Mouse (Mus musculus) retina, postnatal 7 days (tissue): ENCODE measurements around the gene Cpox.

Source experiments
- DNase-seq: peaks from one replicate; pipeline ENCODE4 v3.0.0-alpha.2; 2012; ENCODE audit warnings: low read depth, low spot score

Gene Cpox

GRCm38 (mm10) chr16:58751314-58751713 is 81.2 kb downstream of the Cpox start:
- no peak for DNase-seq

GRCm38 (mm10) chr16:58756191-58756590 is 86.1 kb downstream of the Cpox start:
- no peak for DNase-seq

- no peak for DNase-seq
Observed at GRCm38 (mm10) chr16:58763076-58763475, 93.0 kb downstream of the Cpox start, which contains the start of gene Olfr172. Gene Olfr172, minus strand, starts transcription at chr16:58763176.
